ENCODE assay signal across 20 mouse cellular contexts in the genomic region with DNA sequence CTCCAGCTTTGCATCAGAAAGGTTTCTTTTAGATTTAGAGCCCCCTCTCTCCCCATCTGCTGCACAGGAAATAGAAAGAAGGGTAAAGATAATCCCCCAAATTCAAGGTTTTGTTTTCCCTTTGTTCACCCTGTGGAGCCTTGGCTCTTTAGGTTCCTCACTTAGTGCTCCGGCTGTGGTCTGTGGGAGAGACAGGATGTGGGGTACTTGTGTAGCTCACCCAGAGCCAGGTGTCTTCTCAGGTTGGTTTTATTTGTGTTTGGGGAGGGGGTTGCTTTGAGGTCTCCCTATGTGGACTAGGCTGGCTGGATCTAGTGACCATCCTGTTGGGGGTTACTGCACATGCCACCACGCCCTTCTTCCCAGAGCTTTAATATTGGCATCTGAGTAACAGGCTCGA. TPM values are rescaled to one million over a fixed set of nuclear protein-coding genes. Genes with fewer than 3 reads are reported as not detected.
A peak's percentile ranks its signal among the peaks of the same experiment; 100 is the strongest.
DNase-seq lines count a peak whose midpoint lies in the region; ATAC-seq lines count a peak whose summit lies in the region.
"Had no signal": no experiment of that assay in that cellular context is flagged by ENCODE, and none has a peak within 500 bp of the region (broad histone marks: within the 10 kb centered on the region; RNA-seq: fewer than 3 reads in every experiment).

No protein-coding gene starts in this region.

- H3K4me3 ChIP-seq in forebrain, embryonic 11.5 days (ENCODE audit: low read depth, low read length), result no peak overlapping the region
- no peak overlapping the region for H3K4me3 ChIP-seq in forebrain, embryonic 15.5 days
- H3K4me3 ChIP-seq: embryonic facial prominence, embryonic 13.5 days; heart, embryonic 13.5 days; limb, embryonic 15.5 days; megakaryocyte, embryonic 14.5 days had no signal

- H3K4me1 ChIP-seq in forebrain, embryonic 11.5 days (replicated peaks; ENCODE audit: control insufficient read depth, insufficient read depth, low read length), result peaks cover 31% of the 10 kb centered on the region
- H3K4me1 ChIP-seq in forebrain, embryonic 15.5 days, result peaks cover 19% of the 10 kb centered on the region

- WGBS in forebrain, embryonic 11.5 days, result 87% methylated on average over 3 of the region's 3 CpGs
- WGBS in forebrain, embryonic 15.5 days, result 88% methylated on average over 3 of the region's 3 CpGs

- H3K27ac ChIP-seq in forebrain, embryonic 11.5 days (ENCODE audit: low read depth, low read length), result no peak overlapping the region
- H3K27ac ChIP-seq in forebrain, embryonic 15.5 days (replicated peaks), result no peak overlapping the region
- H3K27ac ChIP-seq: embryonic facial prominence, embryonic 13.5 days; heart, embryonic 13.5 days; hindbrain, postnatal 0 days; kidney, postnatal 0 days; limb, embryonic 15.5 days had no signal

- DNase-seq in forebrain, embryonic 11.5 days (ENCODE audit: low spot score), result no peak
- DNase-seq in CD4-positive helper T cell, adult 2 months (ENCODE audit: low read depth, low spot score), result peak; percentile 75
- DNase-seq in T-cell, adult 2 months (ENCODE audit: low spot score), result peak; percentile 70
- peak; percentile 91 for DNase-seq in thymus, postnatal 0 days (ENCODE audit: low spot score)
- DNase-seq in right cerebral cortex, postnatal 14 days, result no peak
- no peak for DNase-seq in left cerebral cortex, postnatal 36 days (ENCODE audit: low spot score in 2 of 2)
- DNase-seq: adrenal gland, postnatal 10 days; cerebellum, adult 9-11 months; heart, adult 11 months; heart, postnatal 4 days; kidney, adult 18-20 months; lung, postnatal 10 days had no signal

- peak overlapping the region; percentile 16; the same call in 1 of the 2 replicates for H3K9ac ChIP-seq in forebrain, embryonic 11.5 days (ENCODE audit: low read length)
- H3K9ac ChIP-seq in forebrain, embryonic 15.5 days (replicated peaks), result no peak overlapping the region
- H3K9ac ChIP-seq: embryonic facial prominence, embryonic 13.5 days; heart, embryonic 13.5 days; limb, embryonic 15.5 days had no signal

- no peak for ATAC-seq in forebrain, embryonic 11.5 days (replicated peaks; ENCODE audit: low FRiP score)
- no peak for ATAC-seq in forebrain, embryonic 15.5 days (replicated peaks)
- ATAC-seq in megakaryocyte progenitor cell, adult 5-6 weeks (replicated peaks; ENCODE audit: poor library complexity), result no peak
- ATAC-seq: hindbrain, postnatal 0 days had no signal

- no peaks in the 10 kb centered on the region for H3K36me3 ChIP-seq in forebrain, embryonic 11.5 days (ENCODE audit: control insufficient read depth, insufficient read depth, low read length)
- no peaks in the 10 kb centered on the region for H3K36me3 ChIP-seq in forebrain, embryonic 15.5 days
- H3K36me3 ChIP-seq: embryonic facial prominence, embryonic 13.5 days; heart, embryonic 13.5 days; limb, embryonic 15.5 days had no signal

- H3K27me3 ChIP-seq in forebrain, embryonic 11.5 days (ENCODE audit: control insufficient read depth, insufficient read depth, low read length), result no peaks in the 10 kb centered on the region; the same call in 1 of the 2 replicates
- H3K27me3 ChIP-seq in forebrain, embryonic 15.5 days, result no peaks in the 10 kb centered on the region
- H3K27me3 ChIP-seq: embryonic facial prominence, embryonic 13.5 days; limb, embryonic 15.5 days had no signal

- H3K4me2 ChIP-seq in forebrain, embryonic 11.5 days (ENCODE audit: low read depth, low read length, severe bottlenecking), result no peak overlapping the region
- H3K4me2 ChIP-seq in forebrain, embryonic 15.5 days (replicated peaks), result no peak overlapping the region
- H3K4me2 ChIP-seq: embryonic facial prominence, embryonic 13.5 days; heart, embryonic 13.5 days; limb, embryonic 15.5 days had no signal

- intact Hi-C loops in left cerebral cortex, postnatal 36 days (cut with DNase I), result no loop called here

- H3K9me3 ChIP-seq in forebrain, embryonic 11.5 days (ENCODE audit: control insufficient read depth, low read length), result no peaks in the 10 kb centered on the region
- H3K9me3 ChIP-seq in forebrain, embryonic 15.5 days, result no peaks in the 10 kb centered on the region
- H3K9me3 ChIP-seq: embryonic facial prominence, embryonic 13.5 days; heart, embryonic 13.5 days; limb, embryonic 15.5 days; megakaryocyte, embryonic 14.5 days had no signal

RNA-seq across cellular contexts. Expression of a gene that starts 23.9 kb away (rescaled TPM):
- 16.0 and 16.8 TPM in 2 replicates for polyA plus RNA-seq in forebrain, embryonic 11.5 days (2014; fragmentation: Nextera tagmentation; extraction: Ambion mirVana)
- 25.6 TPM in 2 replicates for polyA plus RNA-seq in forebrain, embryonic 15.5 days (2015; fragmentation: Nextera tagmentation; extraction: Ambion mirVana)
- polyA plus RNA-seq in thymus, postnatal 0 days (2015; fragmentation: Nextera tagmentation; extraction: Ambion mirVana), result 8.4 and 8.6 TPM in 2 replicates
- 0.85 and 2.0 TPM in 2 replicates for total RNA-seq in megakaryocyte progenitor cell, adult 5-6 weeks (2015)
- total RNA-seq in megakaryocyte progenitor cell, adult 5-6 weeks (2017), result 3.2 and 3.7 TPM in 2 replicates
- 100 to 1,000 TPM; 247 to 269 TPM for total RNA-seq in left cerebral cortex, postnatal 36 days (2021)

Comparison
In these comparisons a context has a peak if more than half of its experiments do, and no peak if none do; other contexts are left out.
1. DNase-seq: peak in CD4-positive helper T cell, adult 2 months (single experiment), T-cell, adult 2 months (single experiment) and thymus, postnatal 0 days (single experiment); none in forebrain, embryonic 11.5 days (single experiment), right cerebral cortex, postnatal 14 days (single experiment) and left cerebral cortex, postnatal 36 days (0 of 2).